Mouse (Mus musculus): ENCODE measurements around the gene Erich2.

GRCm38 (mm10) chr2:70568198-70568941 lies 59.8 kb downstream of the Erich2 start:
- TF ChIP-seq CTCF (IDR thresholded peaks at IDR 0.05; ENCODE audit: insufficient read depth, low read depth, low read length) (no peak), POLR2A (IDR thresholded peaks at IDR 0.05; ENCODE audit: insufficient read depth, low read depth, low read length) (0 out of 2 replicates have a peak, but pooled peaks have one; percentile 12)

Data from olfactory bulb, adult 2 months (tissue).